Mouse (Mus musculus) heart, postnatal 25 days (tissue): Measurements from ENCODE around the gene Snx29. TPM values are rescaled to one million over a fixed set of nuclear protein-coding genes. Genes with fewer than 3 reads are reported as not detected.

Source experiments
- DNase-seq: peaks from one replicate; pipeline ENCODE4 v3.0.0; 2022; ENCODE audit warnings: low spot score
- intact Hi-C: fragments of 180-260 bp; cut with DNase I; formaldehyde crosslinking; loops from one replicate; pipeline ENCODE4 v1.15.1; 2025
- total RNA-seq, 2 experiments: library from RNA; stranded (reverse); gene quantifications; 2 replicates each; pipeline ENCODE4 v1.2.3; 2021

Snx29 gene
- total RNA-seq, 2 experiments from 2014 or later = 9.6 to 12.4 TPM

DNA sequence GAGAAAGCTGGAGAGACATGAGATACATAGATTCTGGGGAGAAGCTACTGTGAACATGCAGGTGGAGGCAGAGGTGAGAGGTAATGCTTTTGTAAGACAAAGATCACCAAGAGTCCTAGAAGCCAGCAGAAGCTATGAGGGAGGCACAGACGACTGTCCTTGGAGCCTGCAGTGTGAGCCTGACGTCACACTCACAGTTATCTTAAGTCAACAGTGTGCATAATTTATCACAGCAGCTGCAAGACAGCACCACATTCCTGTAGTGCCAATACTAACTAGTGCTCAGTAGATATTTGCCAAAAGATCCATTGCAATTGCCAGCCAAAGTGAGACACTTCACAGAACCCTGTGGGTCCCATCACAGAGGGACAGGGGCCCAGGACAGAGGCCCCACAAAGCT, 459.4 kb downstream of the Snx29 start:
- no peak for DNase-seq
- intact Hi-C loops = no loop called here

DNA sequence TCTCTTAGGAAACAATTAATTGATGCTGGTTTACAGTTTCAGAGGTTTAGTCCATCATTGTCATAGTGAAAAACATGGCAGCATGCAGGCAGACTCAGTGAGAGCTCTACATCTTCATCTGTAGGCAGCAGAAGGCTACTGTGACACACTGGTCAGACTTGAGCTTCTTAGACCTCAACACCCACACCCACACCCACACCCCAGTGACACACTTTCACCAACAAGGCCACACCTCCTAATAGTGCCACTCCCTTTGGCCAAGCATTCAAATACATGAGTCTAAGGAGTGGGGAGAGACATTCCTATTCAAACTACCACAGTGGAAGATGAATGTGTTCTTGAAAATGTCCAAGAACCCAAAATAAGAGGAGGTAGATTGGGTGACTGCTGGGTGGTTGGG, 460.6 kb downstream of the Snx29 start:
- DNase-seq = no peak
- intact Hi-C loops = no loop called here

DNA sequence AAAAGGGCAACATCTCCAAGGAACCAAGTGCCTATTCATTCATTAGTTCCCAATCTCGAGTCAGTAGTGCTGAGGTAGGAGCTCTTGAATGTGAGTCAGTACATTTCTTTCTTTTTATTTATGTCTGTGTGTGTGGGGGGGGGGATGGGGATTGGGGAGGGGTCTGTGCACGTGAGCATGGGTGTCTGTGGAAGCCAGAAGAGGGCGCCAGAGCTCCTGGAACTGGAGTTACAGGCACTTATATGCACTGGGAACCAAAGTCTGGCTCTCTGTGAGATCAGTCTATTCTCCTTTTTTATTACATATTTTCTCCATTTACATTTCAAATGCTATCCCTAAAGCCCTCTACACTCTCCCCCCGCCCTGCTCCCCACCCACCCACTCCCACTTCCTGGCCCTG, 461.6 kb downstream of the Snx29 start:
- intact Hi-C loops = no loop called here
- no peak for DNase-seq

DNA sequence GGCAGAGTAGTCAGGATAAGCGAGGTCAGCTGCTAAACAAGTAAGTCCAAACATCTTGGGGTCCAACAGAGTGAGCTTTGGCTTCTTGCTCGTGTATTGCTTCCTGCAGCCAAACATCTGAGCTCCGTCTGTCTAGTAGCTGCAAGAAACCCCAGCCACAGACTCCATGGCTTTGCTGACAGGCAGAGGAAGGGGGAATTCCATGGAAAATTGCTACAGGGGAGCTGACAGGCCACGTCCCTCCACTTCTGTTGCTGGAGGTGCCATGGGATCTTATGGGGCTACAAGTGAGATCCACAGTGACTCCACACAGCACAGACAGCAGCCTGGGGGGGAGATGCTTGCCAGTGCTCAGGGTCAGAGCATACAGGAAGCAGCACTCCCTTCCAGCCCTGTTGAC, 463.1 kb downstream of the Snx29 start:
- intact Hi-C loops = no loop called here
- DNase-seq = no peak

DNA sequence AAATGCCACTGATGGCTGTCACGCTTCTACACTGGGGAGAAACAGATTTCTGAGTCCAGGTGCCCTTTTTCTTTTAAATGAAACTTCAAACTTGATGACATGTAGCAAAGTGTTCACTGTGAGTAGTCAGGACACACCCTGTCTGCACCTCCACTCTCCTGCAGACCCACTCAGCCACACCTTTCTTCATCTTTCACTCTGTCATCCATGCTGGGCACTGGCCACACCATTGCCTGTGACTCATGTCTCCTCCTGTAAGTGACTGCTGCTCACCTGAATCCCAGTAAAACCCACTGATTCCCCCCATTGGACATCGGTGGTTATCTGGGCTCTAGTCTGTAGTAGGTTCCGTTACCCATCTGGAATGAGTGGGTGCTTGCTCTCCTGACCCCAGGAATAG, 467.8 kb downstream of the Snx29 start:
- intact Hi-C loops = no loop called here

DNA sequence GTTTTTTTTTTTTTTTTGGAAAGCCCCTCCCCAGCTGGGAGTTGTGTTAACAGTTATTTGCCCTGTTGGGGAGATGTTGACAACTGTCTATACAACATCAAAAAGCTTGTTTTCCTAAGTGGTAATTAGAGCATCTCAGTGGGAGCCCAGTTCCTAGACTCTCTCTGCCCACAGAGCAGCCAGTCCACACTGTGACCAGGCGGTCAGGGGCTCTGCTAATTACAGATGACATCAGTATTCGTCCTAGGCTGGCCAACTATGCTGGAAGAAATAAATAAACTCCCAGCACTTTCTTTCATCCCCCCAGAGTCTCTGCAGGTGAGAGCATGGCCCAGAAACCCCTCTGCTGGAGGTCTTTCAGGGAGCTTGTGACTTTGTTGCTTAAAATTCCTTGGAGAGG, 470.7 kb downstream of the Snx29 start:
- intact Hi-C loops = no loop called here
- no peak for DNase-seq

More for the DNA sequence above, 467.8 kb downstream of the Snx29 start:
- DNase-seq = no peak

DNA sequence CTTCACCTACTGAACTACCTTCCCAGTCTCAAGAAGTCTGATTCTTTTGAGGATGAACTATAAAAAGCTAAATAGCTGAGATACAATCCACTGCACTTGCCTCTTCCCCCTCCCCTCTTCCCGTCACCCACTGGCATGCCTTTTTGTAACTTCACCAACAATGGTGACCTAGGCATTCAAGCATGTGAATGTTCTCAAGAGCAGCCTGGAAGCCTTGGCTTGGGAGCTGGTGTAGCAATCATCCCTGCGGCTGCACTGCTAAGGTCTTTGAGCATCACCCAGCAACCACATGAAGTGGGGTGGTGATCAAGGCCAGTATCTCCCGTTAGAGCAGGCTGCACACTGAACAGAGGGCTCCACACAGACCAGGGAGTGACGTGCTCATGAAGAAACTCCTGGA, 471.9 kb downstream of the Snx29 start:
- intact Hi-C loops = no loop called here

DNA sequence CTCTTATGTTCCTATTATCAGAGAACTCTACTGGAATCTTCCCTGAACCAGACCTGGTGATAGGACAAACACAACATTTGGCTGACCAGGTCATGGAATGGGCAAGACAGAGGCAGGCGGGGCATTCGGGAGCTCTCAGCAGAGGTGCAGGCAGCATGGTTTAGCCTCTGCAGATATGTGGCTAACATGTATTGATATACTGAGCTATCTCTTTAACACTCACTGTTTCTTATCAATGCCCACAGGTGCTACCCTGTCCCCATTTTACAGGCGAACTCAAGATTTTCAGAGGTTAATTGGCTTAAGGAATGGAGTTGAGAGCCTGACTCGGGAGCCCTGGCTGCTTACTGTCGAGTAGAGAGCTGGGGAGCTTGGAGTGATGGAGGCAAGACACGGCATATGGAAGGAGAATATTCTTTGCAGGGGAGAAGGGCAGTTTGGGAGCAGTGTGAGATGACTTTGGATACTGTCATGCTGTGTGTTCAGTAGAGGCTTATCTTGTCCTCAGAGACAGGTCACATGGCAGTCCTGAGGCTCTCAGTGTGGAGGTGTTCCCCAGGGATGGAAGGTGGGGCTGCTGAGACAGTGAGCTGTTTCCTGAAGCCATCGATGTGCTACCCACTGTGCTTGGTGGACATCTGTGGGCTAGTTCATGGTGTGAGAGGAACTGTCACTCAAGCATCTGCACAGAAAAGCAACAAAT, 473.2 kb downstream of the Snx29 start:
- intact Hi-C loops = no loop called here
- no peak for DNase-seq

More for the DNA sequence above, 471.9 kb downstream of the Snx29 start:
- no peak for DNase-seq

DNA sequence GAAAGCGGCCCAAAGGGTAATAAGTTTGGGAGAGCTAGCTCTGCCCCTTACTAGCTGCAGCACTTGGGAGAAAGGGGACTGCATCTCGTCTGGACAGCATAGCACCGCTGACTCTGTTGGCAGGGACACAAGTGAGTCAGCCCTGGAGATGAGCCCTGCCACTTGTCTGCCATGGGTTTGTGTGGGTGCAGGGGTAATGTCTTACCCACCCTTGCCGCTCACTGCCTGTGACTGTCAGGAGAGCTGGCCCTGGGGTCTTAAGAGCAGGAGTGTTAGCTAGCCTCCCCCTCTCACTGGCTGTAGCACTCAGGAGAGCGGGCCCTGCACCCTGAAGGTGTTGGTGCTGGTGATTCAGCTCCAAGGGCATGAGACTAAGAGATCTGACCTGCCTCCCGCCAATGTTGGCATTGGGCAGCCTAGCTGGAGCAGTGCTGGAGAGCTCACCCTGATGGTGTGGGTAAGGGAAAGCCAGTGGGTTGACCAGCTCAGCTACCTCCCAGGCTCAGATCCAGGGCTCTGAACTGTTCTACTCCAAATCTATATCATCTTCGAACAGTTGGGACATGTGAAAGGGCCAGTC, 479.3 kb downstream of the Snx29 start:
- intact Hi-C loops = no loop called here
- no peak for DNase-seq

Other genes starting within 250 kb of the Snx29 start
- gene Txndc11, start 188.3 kb upstream of the Snx29 start, total RNA-seq = 10 to 100 TPM; 15.9 to 17.0 TPM
- 10 to 100 TPM; 28.0 to 29.8 TPM for gene Zc3h7a, start 146.5 kb upstream of the Snx29 start, total RNA-seq
- 10 to 100 TPM; 52.7 to 56.8 TPM for gene Rsl1d1, start 119.6 kb upstream of the Snx29 start, total RNA-seq
- 10 to 100 TPM; 63.4 to 68.2 TPM for gene Gspt1, start 68.6 kb upstream of the Snx29 start, total RNA-seq
- not detected for gene Tnfrsf17, start 9.1 kb upstream of the Snx29 start, total RNA-seq